Mouse (Mus musculus) heart, adult 2 months (tissue): ENCODE data around the gene Hist2h2ac.

ENCODE experiments used
- CTCF ChIP-seq: fragments of 200-600 bp; IDR thresholded peaks from 2 replicates; pipeline ENCODE4 v1.8.1; 2022; ENCODE audit warnings: antibody characterized with exemption, mild to moderate bottlenecking, moderate library complexity
- EP300 ChIP-seq: fragments of 200-500 bp; IDR thresholded peaks from 2 replicates; pipeline ENCODE4 v1.6.1; 2011; ENCODE audit warnings: low read depth, low read length, control low read depth; ENCODE audit not compliant: insufficient read depth

- TF ChIP-seq EP300 (0 out of 2 replicates have a peak, but pooled peaks have one; percentile 24), CTCF (peak; percentile 13; the same call in 1 of the 2 replicates)
Measured at GRCm38 (mm10) chr3:96179531-96179930, 41.1 kb downstream of the Hist2h2ac start.
